Mouse (Mus musculus): ENCODE data around the gene Pigs. TPM values are rescaled to one million over a fixed set of nuclear protein-coding genes. Genes with fewer than 3 reads are reported as not detected.

The Pigs gene
- polyA plus RNA-seq, 1 experiment from 2014 or later, result 72.3 TPM

GRCm38 (mm10) chr11:78370389-78370788 is 42.2 kb downstream of the Pigs start:
- H3K36me3 ChIP-seq (ENCODE audit: control insufficient read depth, insufficient read depth, low read length), result no peaks in the 10 kb centered on the region
- no peak overlapping the region for H3K27ac ChIP-seq (ENCODE audit: low read depth, low read length)
- H3K4me2 ChIP-seq (ENCODE audit: low read depth), result no peak overlapping the region
- WGBS, result 85% methylated on average over 1 of the region's 1 CpGs
- no peaks in the 10 kb centered on the region for H3K4me1 ChIP-seq (ENCODE audit: control insufficient read depth, insufficient read depth, low read length)
- H3K9me3 ChIP-seq (ENCODE audit: control insufficient read depth, low read length), result no peaks in the 10 kb centered on the region
- H3K9ac ChIP-seq (ENCODE audit: low read length), result no peak overlapping the region
- DNase-seq (ENCODE audit: low spot score), result no peak
- H3K27me3 ChIP-seq (ENCODE audit: control insufficient read depth, insufficient read depth, low read length), result no peaks in the 10 kb centered on the region
- ATAC-seq (ENCODE audit: insufficient read depth, low FRiP score, low TSS enrichment), result no peak
- H3K4me3 ChIP-seq (ENCODE audit: low read depth, low read length), result no peak overlapping the region

- H3K4me3 ChIP-seq (ENCODE audit: low read depth, low read length), result no peak overlapping the region
- no peaks in the 10 kb centered on the region for H3K9me3 ChIP-seq (ENCODE audit: control insufficient read depth, low read length)
- 93% methylated on average over 11 of the region's 11 CpGs for WGBS
- H3K27ac ChIP-seq (ENCODE audit: low read depth, low read length), result no peak overlapping the region
- no peak for ATAC-seq (ENCODE audit: insufficient read depth, low FRiP score, low TSS enrichment)
- no peaks in the 10 kb centered on the region for H3K36me3 ChIP-seq (ENCODE audit: control insufficient read depth, insufficient read depth, low read length)
- no peaks in the 10 kb centered on the region for H3K27me3 ChIP-seq (ENCODE audit: control insufficient read depth, insufficient read depth, low read length)
- no peak for DNase-seq (ENCODE audit: low spot score)
- H3K4me1 ChIP-seq (ENCODE audit: control insufficient read depth, insufficient read depth, low read length), result no peaks in the 10 kb centered on the region
- no peak overlapping the region for H3K4me2 ChIP-seq (ENCODE audit: low read depth)
- no peak overlapping the region for H3K9ac ChIP-seq (ENCODE audit: low read length)
These were observed 43.5 kb downstream of the Pigs start for GRCm38 (mm10) chr11:78371711-78372110.

GRCm38 (mm10) chr11:78372166-78372565 is 44.0 kb downstream of the Pigs start:
- H3K27ac ChIP-seq (ENCODE audit: low read depth, low read length), result no peak overlapping the region
- no peak overlapping the region for H3K9ac ChIP-seq (ENCODE audit: low read length)
- 65% methylated on average over 3 of the region's 3 CpGs for WGBS
- no peak overlapping the region for H3K4me2 ChIP-seq (ENCODE audit: low read depth)
- no peaks in the 10 kb centered on the region for H3K4me1 ChIP-seq (ENCODE audit: control insufficient read depth, insufficient read depth, low read length)
- H3K27me3 ChIP-seq (ENCODE audit: control insufficient read depth, insufficient read depth, low read length), result no peaks in the 10 kb centered on the region
- H3K9me3 ChIP-seq (ENCODE audit: control insufficient read depth, low read length), result no peaks in the 10 kb centered on the region
- H3K4me3 ChIP-seq (ENCODE audit: low read depth, low read length), result no peak overlapping the region
- H3K36me3 ChIP-seq (ENCODE audit: control insufficient read depth, insufficient read depth, low read length), result no peaks in the 10 kb centered on the region
- no peak for DNase-seq (ENCODE audit: low spot score)
- no peak for ATAC-seq (ENCODE audit: insufficient read depth, low FRiP score, low TSS enrichment)

- H3K27ac ChIP-seq (ENCODE audit: low read depth, low read length), result no peak overlapping the region
- no peak overlapping the region for H3K9ac ChIP-seq (ENCODE audit: low read length)
- H3K4me2 ChIP-seq (ENCODE audit: low read depth), result no peak overlapping the region
- H3K4me3 ChIP-seq (ENCODE audit: low read depth, low read length), result no peak overlapping the region
- no peaks in the 10 kb centered on the region for H3K27me3 ChIP-seq (ENCODE audit: control insufficient read depth, insufficient read depth, low read length)
- no peaks in the 10 kb centered on the region for H3K4me1 ChIP-seq (ENCODE audit: control insufficient read depth, insufficient read depth, low read length)
- H3K36me3 ChIP-seq (ENCODE audit: control insufficient read depth, insufficient read depth, low read length), result no peaks in the 10 kb centered on the region
- WGBS, result 51% methylated on average over 7 of the region's 7 CpGs
- ATAC-seq (ENCODE audit: insufficient read depth, low FRiP score, low TSS enrichment) (no peak), DNase-seq (ENCODE audit: low spot score) (no peak)
- no peaks in the 10 kb centered on the region for H3K9me3 ChIP-seq (ENCODE audit: control insufficient read depth, low read length)
These were observed 44.4 kb downstream of the Pigs start for GRCm38 (mm10) chr11:78372610-78373009.

- no peaks in the 10 kb centered on the region for H3K27me3 ChIP-seq (ENCODE audit: control insufficient read depth, insufficient read depth, low read length)
- ATAC-seq (ENCODE audit: insufficient read depth, low FRiP score, low TSS enrichment) (no peak), DNase-seq (ENCODE audit: low spot score) (no peak)
- 74% methylated on average over 8 of the region's 8 CpGs for WGBS
- no peak overlapping the region for H3K9ac ChIP-seq (ENCODE audit: low read length)
- H3K4me2 ChIP-seq (ENCODE audit: low read depth), result no peak overlapping the region
- H3K36me3 ChIP-seq (ENCODE audit: control insufficient read depth, insufficient read depth, low read length), result no peaks in the 10 kb centered on the region
- no peaks in the 10 kb centered on the region for H3K4me1 ChIP-seq (ENCODE audit: control insufficient read depth, insufficient read depth, low read length)
- H3K4me3 ChIP-seq (ENCODE audit: low read depth, low read length), result no peak overlapping the region
- H3K27ac ChIP-seq (ENCODE audit: low read depth, low read length), result no peak overlapping the region
- H3K9me3 ChIP-seq (ENCODE audit: control insufficient read depth, low read length), result no peaks in the 10 kb centered on the region
These were observed 45.9 kb downstream of the Pigs start for GRCm38 (mm10) chr11:78374147-78374546.

GRCm38 (mm10) chr11:78377549-78378159 is 49.4 kb downstream of the Pigs start:
- Histone ChIP-seq H3K27me3 (ENCODE audit: control insufficient read depth, insufficient read depth, low read length) (no peaks in the 10 kb centered on the region), H3K4me1 (ENCODE audit: control insufficient read depth, insufficient read depth, low read length) (no peaks in the 10 kb centered on the region), H3K27ac (ENCODE audit: low read depth, low read length) (no peak overlapping the region), H3K4me3 (ENCODE audit: low read depth, low read length) (no peak overlapping the region), H3K9me3 (ENCODE audit: control insufficient read depth, low read length) (no peaks in the 10 kb centered on the region), H3K4me2 (ENCODE audit: low read depth) (no peak overlapping the region), H3K36me3 (ENCODE audit: control insufficient read depth, insufficient read depth, low read length) (no peaks in the 10 kb centered on the region), H3K9ac (ENCODE audit: low read length) (no peak overlapping the region)
- no peak for ATAC-seq (ENCODE audit: insufficient read depth, low FRiP score, low TSS enrichment)
- DNase-seq (ENCODE audit: low spot score), result no peak
- WGBS, result 32% methylated on average over 11 of the region's 12 CpGs

- Histone ChIP-seq H3K27ac (ENCODE audit: low read depth, low read length) (no peak overlapping the region), H3K9me3 (ENCODE audit: control insufficient read depth, low read length) (no peaks in the 10 kb centered on the region), H3K36me3 (ENCODE audit: control insufficient read depth, insufficient read depth, low read length) (no peaks in the 10 kb centered on the region), H3K9ac (ENCODE audit: low read length) (no peak overlapping the region), H3K4me3 (ENCODE audit: low read depth, low read length) (no peak overlapping the region), H3K4me1 (ENCODE audit: control insufficient read depth, insufficient read depth, low read length) (no peaks in the 10 kb centered on the region), H3K27me3 (ENCODE audit: control insufficient read depth, insufficient read depth, low read length) (no peaks in the 10 kb centered on the region), H3K4me2 (ENCODE audit: low read depth) (no peak overlapping the region)
- ATAC-seq (ENCODE audit: insufficient read depth, low FRiP score, low TSS enrichment), result no peak
- 69% methylated on average over 4 of the region's 4 CpGs for WGBS
- no peak for DNase-seq (ENCODE audit: low spot score)
These were observed 52.1 kb downstream of the Pigs start for GRCm38 (mm10) chr11:78380351-78380750.

GRCm38 (mm10) chr11:78380996-78381395 is 52.8 kb downstream of the Pigs start:
- H3K27me3 ChIP-seq (ENCODE audit: control insufficient read depth, insufficient read depth, low read length), result no peaks in the 10 kb centered on the region
- no peaks in the 10 kb centered on the region for H3K4me1 ChIP-seq (ENCODE audit: control insufficient read depth, insufficient read depth, low read length)
- WGBS, result 86% methylated on average over 3 of the region's 3 CpGs
- H3K36me3 ChIP-seq (ENCODE audit: control insufficient read depth, insufficient read depth, low read length), result no peaks in the 10 kb centered on the region
- DNase-seq (ENCODE audit: low spot score) (no peak), ATAC-seq (ENCODE audit: insufficient read depth, low FRiP score, low TSS enrichment) (no peak)
- H3K9me3 ChIP-seq (ENCODE audit: control insufficient read depth, low read length), result no peaks in the 10 kb centered on the region
- H3K4me3 ChIP-seq (ENCODE audit: low read depth, low read length), result no peak overlapping the region
- H3K4me2 ChIP-seq (ENCODE audit: low read depth), result no peak overlapping the region
- H3K27ac ChIP-seq (ENCODE audit: low read depth, low read length), result no peak overlapping the region
- H3K9ac ChIP-seq (ENCODE audit: low read length), result no peak overlapping the region

GRCm38 (mm10) chr11:78382286-78382685 is 54.1 kb downstream of the Pigs start:
- 80% methylated on average over 7 of the region's 7 CpGs for WGBS
- ATAC-seq (ENCODE audit: insufficient read depth, low FRiP score, low TSS enrichment), result no peak
- no peak overlapping the region for H3K4me2 ChIP-seq (ENCODE audit: low read depth)
- no peaks in the 10 kb centered on the region for H3K36me3 ChIP-seq (ENCODE audit: control insufficient read depth, insufficient read depth, low read length)
- no peak overlapping the region for H3K9ac ChIP-seq (ENCODE audit: low read length)
- DNase-seq (ENCODE audit: low spot score), result no peak
- no peaks in the 10 kb centered on the region for H3K27me3 ChIP-seq (ENCODE audit: control insufficient read depth, insufficient read depth, low read length)
- H3K27ac ChIP-seq (ENCODE audit: low read depth, low read length), result no peak overlapping the region
- no peak overlapping the region for H3K4me3 ChIP-seq (ENCODE audit: low read depth, low read length)
- no peaks in the 10 kb centered on the region for H3K4me1 ChIP-seq (ENCODE audit: control insufficient read depth, insufficient read depth, low read length)
- H3K9me3 ChIP-seq (ENCODE audit: control insufficient read depth, low read length), result no peaks in the 10 kb centered on the region
